Mouse (Mus musculus) ES-CJ7 (cell line): ENCODE results near the gene Usp22.
"Not testable (repeated sequence)": the region's sequence is repeated elsewhere in the genome, so short reads cannot be mapped to it uniquely, and the experiment has no call there.

Experiments used
- DNase-seq: peaks from one replicate; pipeline ENCODE4 v3.0.0; 2011; ENCODE audit warnings: low read depth, low spot score

The Usp22 gene

DNA sequence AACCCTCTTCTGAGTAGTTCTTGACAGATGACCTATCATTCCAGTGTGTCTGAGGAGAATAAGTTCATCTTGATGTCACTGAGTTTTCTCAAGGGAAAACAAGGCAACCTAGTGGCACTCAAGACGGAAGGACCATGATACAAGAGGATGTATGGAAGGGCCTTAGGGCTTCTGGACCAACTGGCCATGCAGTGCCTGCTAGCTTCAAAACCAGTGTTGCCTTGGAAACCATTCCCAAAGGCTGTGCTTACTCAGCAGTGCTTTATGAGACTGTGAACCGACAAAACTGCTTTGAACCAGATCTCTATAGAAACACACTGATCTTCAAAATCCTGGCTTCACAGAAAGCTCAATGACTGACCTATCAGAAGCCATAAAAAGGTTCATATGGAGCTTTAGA, 15.9 kb upstream of the Usp22 start:
- DNase-seq = no peak

DNA sequence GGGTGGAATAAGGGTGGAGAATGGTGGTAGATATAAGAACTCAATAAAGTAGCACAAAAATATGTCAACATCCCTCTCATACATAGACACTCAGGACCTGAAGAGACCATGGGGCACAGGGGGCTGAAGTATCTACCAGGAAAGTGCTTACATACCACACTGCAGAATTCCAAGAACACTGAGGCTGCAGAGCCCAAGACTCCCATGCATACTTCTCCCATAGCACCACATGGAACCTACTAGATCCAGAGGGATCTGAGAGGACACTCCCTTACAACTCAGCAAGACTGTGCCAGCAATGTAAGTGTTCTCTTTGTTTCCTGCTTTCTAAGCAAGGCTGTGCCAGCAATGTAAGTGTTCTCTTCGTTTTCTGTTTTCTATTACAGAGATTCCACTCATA, 9.0 kb upstream of the Usp22 start:
- no peak for DNase-seq

DNA sequence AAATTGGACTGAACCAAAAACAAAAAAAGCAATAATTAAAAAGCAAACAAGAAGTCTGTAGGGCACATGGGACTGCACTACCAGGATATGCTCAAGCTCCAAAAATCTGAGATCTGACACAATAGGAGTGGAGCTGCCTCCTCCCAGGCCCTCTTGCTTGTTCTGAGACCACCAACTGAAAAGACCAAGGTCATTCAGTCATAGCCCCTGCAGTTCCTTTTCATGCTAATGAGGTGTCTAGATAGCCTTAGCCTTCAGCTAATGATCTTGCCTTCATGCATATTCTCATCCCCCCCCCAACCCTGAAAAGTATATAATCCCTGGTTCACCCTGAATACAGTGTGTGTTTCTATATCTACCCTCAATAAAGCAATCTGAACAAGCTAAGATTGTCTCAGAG, 6.8 kb upstream of the Usp22 start:
- DNase-seq = peak; percentile 81

DNA sequence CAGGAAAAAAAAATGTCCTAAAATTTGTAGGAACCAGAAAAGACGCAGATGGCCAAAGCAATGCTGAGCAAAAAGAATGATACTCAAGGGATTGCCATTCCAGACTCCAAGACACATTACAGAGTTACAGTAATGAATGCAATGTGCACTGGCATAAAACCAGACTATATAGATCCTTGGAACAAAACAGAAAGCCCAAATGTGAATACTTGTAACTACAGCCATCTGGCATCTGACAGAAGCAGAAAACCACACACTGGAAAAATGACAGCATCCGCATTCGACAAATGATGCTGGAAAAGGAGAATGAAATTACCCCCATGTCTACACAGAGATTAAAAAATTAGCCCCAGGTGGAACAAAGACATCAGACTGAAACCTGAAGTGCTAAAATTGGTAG, 5.5 kb upstream of the Usp22 start:
- DNase-seq = no peak

DNA sequence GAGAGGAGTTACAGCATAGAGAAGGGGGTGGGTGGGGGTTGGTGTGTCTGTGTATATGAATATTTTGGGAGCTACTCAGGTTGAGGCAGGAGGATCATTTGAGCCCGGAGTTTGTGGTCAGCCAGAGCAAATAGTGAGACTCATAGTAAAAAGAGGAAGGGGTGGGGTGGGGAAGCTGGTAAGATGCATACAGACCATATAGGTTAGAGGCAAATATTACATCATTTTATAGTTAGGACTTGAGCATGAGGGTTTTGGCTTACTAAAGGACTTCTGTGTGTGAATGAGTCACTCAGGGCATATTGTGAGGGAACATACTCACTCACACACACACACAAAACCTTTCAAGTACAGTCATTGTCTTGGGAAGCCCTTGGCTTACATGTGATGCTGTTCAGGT, 1.5 kb upstream of the Usp22 start:
- DNase-seq = no peak

DNA sequence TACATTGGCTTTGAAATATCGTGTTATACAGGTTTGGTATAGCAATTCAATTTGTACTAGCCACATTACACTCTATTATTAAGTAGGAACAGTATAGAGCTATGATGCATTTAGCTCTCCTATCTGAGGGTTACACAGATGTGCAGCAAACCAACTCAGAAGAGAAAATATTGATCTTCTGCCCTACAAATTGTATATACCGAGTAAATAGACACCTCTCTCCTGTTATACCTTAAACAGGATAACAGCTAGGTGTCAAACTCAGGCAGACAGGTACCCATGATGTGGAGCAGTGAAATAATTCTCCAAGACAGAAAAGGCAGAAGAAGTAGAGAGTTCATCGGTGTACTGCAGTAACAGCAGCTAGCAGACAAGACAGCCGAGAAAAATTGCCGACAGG, 923 bp upstream of the Usp22 start:
- DNase-seq = no peak

DNA sequence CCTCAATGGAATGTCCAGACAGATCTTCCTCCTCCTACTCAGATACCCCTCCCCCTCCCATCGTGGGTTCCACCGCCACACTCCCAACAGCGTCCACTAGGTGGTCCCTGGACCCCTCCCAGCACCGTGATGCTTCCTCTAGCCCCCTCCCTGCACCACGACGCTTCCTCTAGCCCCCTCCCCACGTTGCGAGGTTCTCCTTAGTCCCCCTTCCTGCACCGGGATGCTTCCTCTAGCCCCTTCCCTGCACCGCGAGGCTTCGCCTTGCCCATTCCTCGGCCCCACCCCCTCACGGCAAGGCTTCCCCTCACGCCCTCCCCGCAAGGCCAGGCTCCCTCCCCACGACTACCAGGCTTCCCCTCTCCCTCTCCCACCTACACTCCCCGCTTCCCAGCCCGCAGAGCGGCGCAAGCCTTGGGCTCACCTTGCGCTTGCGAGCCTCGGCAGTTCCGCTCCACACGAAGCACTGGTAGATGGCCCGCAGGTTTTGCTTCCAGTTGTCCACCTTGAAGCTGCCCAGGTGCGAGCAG, 499 bp downstream of the Usp22 start:
- DNase-seq = peak; percentile 87

DNA sequence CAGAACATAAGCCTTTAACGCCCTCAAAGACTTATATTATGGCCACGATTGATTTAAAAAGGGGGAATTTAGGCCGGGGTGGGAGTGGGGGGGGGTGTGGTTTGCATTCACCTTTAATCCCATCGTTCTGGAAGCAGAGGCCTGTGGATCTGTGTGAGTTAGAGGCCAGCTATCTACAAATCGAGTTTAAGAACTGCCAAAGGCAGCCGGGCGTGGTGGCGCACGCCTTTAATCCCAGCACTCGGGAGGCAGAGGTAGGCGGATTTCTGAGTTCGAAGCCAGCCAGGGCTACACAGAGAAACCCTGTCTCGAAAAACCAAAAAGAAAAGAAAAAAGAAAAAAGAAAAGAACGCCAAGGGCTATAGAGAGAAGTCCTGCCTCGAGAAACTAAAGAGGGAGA, 1.4 kb downstream of the Usp22 start:
- DNase-seq = not testable (repeated sequence)

DNA sequence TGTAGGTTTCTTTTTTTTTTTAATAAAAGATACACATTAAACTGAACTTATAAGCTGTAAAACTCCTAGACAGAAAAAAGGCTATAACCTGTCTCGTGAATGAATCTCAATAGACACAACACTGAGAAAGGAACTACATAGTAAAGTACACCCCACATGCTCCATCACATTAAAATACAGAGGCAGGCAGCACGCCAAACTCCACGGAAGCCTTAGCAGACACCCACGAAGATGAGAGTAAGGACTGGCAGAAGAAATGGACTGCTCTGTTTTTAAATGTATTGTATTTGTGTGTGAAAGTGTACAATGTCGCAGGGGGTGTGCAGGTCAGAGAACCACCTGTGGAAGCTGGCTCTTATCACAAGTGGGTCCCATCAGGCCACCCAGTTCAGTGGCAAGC, 4.7 kb downstream of the Usp22 start:
- DNase-seq = no peak

DNA sequence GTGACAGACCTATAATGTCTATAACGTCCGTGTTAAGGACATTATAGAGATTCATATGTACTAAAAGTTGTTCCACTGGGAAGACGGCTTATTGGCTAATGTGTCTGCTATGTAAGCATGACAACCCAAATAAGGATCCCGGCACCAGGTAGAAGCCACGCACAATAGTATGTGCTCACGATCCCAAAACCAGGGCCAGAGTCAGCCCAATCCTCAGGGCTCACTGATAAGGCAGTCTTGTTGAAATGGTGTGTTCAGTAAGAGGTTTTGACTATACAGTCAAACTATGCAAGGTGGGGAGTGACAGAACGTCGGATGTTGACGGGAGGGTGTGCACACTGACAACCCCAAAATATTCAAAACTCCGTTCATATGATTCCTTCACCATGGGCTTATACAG, 10.0 kb downstream of the Usp22 start:
- DNase-seq = no peak

DNA sequence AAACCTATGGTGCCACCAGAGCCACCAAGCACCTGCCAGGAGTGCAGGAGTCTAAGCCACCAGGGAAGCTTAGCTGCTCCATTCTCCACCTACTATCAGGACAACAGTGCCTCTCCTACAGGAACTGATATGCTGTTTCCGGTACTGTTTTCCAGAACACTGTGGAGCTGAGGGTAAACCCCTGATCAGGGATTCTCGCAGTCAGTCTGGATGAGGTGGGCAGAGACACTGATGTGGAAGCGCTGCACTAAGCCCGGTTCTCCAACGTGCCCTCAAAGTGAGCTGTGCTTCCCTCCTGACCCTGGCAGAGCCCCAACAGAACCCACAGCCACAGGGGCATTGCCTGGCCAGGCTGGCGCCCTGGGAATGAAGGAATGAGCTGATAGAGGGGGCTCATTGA, 10.5 kb downstream of the Usp22 start:
- DNase-seq = no peak

DNA sequence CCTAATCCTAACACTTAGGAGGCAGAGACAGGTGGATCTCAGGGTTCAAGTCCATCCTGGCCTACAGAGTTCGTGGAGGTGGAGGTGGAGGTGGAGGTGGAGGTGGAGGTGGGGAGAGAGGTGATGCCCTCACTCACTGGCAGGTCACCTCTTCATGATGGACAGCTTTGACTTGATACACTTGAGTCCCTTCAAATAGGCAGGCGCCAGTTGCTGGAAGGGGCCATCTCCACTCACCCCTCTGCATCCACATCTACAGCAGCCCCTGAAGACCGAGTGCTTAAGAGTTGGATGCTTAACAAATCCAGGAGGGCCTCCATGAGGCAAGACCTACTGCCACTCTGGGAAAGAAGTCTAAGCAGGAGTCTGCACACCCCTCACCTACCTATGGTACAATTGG, 11.5 kb downstream of the Usp22 start:
- no peak for DNase-seq

DNA sequence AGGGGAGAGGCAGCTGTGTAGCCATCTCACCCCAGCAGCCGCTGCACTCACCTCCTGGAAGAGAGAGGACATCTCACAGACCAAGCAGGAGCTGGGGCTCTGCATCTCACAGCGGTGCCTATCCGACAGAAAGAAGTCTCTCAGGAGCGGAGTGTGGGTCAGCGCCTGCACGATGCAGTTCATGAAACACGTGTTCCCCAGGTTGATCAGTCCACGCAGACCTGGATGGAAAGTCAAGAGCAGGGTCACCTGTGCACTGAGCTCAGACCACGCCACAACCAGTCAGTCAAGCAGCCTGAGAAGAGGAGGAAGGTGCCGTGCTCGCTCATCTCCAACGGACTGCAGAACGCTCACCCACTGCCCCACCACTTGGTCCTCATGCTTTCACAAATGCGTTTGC, 12.1 kb downstream of the Usp22 start:
- no peak for DNase-seq

DNA sequence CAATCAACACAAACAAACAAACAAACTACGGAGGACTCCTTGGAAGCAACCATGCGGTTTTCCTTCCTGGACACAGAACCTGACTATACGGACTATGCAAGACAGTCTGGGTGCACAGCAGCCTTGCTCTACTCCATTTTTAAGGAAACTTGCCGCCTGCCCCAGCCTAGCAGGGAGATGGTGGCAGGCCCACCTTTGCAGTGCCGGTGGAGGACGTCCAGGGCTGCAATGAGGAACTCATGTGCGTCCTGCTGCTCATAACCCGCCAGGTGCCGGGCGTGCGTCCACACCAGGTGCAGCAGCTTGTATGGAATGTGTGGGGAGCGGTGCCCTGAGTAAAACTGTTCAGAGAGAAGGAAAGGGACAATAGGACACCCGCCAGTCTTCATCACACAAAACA, 13.7 kb downstream of the Usp22 start:
- no peak for DNase-seq

DNA sequence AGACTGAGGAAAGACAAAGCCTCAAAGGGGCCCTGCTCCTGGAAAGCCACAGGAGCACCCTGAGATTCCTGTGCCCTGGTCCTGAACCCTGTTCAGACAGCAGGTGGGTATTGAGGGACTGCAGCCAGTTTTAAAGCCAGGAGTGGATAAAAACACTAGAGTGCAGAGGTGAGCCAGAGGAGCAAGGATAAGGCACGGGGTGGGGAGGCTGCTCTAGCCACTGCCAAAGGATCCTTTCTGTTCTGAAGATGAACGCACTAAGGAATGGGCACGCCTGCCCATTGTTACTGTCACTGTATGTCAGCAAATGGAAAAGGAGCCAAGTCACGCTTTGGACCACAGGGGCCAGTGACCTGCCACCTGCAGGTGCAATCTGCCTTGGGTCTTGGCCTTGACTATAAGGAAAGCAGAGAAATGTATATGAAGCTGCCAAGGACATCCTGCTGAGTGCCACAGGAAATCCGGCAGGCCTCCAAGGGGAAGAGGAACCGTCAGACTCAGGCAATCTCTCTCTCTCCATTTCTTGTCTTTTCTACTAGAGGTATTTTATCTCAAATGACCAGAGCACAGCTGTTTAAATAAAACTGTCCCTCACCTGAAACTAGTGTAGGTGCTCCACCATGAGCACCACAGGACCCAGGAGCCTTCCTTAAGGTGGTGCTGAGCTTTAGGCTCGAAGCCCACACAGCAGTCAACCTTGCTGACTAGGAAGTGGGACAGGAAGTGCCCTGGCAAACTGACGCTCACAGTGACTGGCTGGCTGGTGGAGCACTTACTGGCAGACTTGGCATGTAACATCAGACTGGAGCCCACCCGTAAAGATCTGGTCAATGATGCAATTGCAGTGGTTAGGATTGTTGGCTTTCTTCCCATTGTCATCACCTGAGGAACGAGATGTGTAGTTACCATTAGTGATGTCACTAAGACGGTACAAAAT, 14.8 kb downstream of the Usp22 start:
- DNase-seq = no peak

DNA sequence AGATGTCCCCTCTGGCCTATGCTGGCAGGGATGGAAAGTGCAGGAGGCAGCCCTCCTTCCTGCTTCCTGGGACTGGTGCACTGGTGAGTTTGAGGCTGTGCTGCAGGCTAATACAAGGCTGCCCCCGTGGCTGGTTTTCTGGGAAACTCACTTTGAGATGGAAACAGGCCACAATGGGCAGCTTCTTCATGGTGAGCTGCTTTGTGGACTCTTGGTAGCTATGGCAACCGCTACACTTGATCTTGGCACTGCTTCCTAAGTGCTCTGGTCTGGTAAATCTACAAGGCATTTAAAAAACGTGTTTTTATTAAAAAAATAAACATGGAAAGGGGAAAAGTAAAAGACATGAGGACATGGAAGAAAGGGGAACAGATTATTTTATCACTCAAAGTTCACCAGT, 16.7 kb downstream of the Usp22 start:
- DNase-seq = no peak

DNA sequence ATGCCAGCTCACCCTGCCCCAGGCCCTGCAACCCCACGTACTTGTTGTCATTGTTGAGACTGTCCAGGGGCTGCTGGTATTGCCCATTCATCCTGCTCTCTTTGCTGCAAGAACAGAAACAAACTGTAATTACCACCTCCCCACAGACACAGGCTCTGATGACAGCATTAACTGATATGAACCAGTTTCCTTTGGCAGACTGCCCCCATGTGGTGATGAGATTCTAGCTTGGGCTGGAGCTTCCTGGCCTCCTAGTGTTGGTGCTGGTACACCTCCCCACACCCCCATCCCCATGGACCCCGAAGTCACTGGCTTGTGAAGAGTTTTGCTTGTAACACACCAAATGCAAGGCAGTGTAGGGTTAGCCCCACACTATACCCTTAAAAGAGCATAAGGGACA, 19.1 kb downstream of the Usp22 start:
- DNase-seq = peak; percentile 32

DNA sequence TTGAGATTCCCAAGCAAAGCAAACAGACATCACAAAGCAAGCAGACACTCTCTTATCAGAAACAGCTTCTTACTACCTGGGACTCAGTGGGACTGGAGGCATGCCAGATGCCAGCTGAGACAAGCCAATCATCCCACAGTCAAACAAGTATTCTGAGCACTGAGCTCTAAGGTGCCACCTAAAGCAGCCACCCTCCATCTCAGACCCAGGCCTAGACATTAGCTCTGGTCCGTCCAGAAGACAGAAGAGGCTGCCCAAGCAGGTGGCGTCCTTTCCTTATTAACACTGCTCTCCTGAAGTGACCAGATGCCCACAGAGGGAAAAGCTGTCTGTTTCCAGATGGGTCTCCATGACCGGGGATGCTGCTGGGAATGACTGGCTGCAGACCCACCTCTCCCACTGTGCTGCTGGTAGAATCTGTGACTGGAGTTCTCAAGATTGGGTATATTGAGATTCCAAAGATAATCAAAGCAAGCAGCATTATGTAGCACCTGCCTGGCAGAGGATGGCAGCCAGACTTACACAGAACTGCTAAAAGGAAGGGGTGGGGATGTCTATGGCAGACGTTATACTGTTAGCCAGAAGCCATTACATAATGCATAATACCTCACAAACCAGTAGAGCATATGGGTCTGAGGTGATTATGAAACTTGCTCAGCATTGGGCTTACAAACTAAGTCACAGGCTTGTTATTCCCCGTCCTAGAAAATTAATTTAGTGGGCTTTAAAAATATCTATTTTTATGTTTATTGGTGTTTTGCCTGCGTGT, 24.4 kb downstream of the Usp22 start:
- no peak for DNase-seq

DNA sequence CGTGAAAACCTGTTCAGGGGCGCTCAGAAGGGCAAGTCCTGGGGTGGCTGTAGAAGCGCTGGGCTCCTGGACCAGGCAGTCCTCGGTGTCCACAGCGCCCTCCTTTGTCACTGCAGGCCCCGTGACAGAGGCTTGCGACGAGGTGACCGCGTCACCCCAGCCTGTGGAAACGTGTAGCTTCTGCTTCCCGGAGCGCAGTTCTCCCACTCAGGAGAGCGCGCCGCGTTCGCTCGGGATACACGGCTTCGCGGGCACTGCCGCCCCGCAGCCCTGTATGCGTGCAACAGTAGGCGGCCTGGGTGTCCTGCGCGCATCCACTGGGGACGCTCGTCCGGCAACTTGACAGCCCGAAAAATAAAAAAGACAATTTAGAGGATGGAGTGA, 27.6 kb downstream of the Usp22 start:
- DNase-seq = peak; percentile 13

DNA sequence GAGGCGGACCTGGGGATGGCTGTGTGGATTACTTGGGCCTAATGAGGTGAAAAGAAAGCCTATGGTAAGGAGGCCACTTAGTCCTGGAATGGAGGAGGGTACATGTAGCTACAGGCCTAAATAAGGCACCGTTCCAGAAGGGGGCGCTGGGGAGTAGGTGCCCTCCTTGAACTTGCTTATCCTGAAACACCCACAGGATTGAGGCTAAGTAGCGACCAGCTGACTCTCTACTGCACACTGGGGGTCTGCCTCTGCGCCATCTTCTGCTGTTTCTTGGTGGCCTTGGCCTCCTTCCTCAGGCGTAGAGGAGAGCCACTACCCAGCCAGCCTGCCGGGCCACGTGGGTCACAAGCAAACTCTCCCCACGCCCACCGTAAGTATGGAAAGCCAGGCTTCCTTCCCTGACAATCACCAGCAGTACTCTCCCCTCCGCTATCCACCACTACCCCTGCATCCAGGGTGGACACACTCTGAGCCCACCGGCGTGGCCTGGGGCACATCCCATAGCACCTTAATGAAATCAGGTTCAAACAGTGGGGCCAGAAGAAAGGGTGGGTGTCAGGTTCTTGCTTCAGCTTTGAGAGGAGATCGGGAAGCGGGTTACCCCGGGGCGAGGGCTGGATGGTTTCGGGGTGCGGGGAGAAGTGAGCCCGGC, 28.1 kb downstream of the Usp22 start:
- peak; percentile 93 for DNase-seq

DNA sequence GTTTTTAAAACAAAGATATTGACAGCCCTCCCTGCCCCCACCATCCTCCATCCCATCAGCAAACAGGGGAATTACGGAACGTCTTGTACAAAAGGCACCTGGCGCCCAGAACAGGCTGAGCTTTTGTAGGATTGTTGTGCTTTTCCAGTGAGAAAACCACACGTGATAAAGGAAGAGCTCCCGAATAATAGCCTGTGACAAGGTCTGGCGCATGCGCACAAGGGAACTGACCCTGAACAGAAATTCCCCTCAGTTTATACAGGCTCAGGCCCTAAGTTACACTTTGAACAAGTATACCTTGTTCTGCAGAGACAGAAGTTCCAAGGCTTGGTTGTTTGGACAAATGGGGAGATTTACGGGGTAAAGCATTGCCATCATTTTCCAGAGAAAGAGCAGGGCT, 29.3 kb downstream of the Usp22 start:
- DNase-seq = no peak
